Mouse (Mus musculus): ENCODE data around the gene Myrfl.

Gene Myrfl

DNA sequence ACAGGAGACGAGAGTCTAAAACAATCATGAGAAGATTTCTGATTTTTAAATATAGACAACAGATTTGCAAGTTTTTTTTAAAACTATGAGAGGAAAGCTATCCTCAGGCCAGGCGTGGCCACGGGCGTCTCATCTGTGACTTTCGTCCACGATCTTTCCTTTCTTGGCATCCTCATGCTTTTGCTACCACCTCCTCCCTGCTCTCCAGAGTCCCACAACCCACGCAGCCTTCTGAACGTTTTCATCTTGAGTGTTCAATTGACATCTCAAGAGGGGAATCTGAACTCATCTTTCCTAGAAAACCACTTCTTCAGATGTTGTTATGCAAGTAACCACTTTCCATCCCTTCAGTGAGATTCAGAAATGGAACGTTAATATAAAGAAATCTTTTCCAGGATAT is 83.6 kb downstream of the Myrfl start:
- no peak for DNase-seq

DNA sequence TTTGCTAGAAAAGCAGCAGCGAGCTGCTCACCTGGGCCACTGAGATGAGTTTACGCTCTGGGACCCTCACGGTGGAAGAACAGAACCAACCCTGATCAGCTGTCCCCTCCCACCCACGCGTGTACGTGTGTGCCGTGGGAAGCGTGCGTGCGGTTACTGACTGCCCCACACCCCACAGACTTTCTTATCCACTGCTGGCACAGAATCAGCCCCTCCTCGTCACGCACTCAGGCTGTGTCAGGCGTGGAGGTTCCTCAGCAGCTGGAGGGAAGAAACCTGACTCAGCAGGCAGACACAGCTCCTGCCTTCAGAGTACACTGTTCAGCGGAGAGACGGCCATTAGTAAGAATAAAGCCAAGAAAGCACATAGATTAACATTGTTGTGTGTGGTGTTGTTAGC is 86.0 kb downstream of the Myrfl start:
- DNase-seq = no peak

DNA sequence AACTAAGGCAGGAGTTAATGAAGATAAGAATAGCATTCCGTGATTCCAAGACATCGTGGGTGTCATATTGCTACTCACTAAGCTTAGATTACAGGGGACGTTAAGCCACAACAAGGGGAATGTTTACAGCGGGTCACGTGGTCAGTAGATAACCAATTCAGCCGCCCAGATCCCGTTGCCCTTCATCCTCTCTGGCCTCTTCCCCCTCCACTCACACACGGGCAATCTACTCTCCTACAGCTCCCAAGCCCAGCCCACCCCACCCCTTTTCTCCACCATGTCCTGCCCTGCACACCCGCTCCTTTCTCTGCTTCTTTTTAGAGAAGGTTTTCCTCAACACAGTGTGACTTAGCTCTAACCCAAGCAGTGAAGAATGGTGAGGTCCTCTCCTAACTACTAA is 87.3 kb downstream of the Myrfl start:
- no peak for DNase-seq

DNA sequence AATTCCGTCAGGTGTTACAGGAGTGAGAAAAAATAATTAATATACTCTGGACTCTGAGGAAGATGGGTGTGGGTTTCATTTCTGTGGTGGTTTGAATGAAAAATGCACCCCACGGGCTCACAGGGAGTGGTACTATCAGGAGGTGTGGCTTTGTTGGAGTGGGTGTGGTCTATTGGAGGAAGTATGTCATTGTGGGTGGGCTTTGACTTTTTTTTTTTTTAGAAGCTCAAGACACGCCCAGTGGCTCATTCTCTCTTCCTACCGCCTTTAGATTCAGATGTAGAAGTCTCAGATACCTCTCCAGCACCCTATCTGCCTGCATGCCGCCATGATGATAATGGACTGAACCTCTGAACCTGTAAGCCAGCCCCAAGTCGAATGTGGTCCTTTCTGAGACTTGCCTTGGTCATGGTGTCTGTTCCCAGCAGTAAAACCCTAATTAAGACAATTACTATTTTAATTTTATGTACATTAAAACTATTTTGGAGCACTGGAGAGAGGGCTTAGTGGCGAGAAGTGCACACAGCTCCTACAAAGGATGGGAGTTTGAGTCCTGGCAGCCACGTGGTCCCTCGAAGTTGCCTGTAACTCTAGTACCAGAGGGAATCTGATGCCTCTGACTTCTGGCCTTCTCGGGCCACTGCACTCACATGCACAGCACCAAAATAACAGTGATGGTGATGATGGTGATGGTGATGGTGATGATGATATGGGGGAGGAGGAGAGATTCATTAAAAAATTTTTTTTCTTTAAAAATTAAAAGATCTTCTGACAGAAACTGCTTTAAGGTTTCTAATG is 88.0 kb downstream of the Myrfl start:
- DNase-seq = no peak

DNA sequence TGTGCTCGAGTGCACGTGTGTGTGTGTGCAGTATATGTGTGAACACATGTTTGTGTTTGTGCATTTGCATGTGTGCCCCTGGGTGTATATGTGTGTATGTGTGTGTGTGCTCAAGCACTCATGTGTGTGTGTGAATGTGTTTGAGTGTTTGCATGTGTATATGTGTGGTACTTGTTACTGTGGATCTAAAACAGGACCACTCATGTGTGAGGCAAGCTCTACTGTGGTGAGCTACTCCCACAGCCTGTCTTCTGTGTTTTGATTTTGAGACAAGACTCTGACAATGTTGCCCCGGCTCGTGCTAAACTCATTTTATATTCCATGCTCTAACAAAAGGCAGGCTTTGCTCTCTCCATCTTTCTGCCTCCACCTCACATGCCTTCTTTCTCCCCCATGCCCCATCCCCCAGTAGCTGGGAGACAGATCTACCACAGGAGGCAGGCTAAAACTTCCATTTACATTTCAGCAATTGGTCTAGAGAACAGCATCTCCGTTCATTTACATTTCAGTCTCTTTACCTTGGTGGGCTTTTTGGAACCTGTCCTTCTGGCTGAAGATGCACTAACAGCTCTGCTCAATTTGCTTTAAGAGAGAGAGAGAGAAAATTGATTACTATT is 94.4 kb downstream of the Myrfl start:
- no peak for DNase-seq

DNA sequence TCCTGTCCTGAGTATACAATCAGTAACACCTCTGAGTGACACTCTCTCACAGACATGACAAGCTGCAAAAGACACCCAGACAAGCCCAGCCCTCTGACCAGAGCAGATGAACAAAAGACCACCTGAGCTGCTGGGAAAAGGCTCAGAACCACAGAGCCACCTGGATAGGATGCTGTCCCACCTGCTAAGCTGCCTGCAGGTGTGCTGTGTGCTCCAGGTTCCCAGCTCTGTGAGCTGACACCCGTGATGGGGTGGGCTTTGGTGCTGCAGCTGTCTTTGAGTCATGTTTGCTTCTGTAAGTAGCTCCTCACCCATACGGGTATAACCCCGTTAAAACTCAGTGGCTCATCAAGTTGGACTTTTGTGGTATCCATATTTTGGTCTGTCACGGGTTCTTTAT is 95.4 kb downstream of the Myrfl start:
- DNase-seq = peak; percentile 50

DNA sequence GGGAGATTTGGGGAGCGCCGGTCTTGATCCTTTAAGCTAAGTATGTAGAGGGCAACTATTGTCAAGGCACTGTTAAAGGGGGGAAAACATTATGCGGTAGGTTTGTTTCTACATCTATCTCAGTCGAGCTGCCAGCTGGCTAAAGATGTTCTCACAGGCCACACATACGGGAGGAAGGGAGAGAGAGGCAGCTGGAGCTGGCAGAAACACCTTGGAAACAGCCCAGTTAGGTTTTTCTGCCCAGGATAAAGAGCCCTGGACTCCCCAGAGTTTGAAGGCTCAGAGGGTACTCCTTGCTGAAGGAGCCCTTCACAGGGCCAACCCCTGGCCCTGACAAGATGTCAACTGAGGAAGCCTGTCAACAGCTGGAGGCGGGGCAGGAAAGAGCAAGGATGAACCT is 100.7 kb downstream of the Myrfl start:
- DNase-seq = no peak

DNA sequence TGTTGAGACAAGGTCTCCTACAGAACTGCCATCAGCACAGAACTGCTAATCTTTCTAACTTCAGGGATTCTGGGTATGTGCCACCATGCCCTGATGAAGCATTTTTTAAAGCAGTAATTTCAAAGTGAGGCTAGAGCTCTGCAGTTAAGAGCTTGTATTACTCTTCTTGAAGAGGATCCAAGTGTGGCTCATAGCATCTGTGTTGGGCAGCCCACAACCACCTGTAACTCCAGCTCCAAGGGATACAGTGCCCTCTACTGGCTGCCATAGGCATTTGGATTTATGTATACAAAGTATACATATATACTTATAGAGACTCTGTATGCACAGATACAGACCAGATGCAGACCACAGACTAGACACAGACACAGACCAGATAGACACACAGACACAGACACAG is 107.6 kb downstream of the Myrfl start:
- peak; percentile 66 for DNase-seq

DNA sequence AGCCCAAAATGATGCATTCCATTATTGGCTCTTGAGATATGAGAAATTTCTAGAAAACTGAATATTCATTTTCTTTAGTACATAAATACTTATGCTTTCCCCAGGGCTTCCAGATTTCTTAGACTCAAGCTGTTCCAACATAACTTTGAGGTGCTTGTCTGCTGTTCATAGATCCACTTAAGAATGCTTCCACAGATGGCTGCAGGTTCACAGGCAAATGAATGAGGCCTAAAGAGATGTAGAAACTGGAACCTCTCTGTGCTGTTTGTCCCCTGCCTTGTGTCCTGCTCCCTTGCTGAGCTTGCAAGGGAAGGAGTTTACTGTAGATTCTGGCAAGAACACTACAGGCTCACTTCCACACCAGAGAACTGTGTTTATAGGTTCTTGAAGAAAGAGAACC is 108.3 kb downstream of the Myrfl start:
- DNase-seq = no peak

DNA sequence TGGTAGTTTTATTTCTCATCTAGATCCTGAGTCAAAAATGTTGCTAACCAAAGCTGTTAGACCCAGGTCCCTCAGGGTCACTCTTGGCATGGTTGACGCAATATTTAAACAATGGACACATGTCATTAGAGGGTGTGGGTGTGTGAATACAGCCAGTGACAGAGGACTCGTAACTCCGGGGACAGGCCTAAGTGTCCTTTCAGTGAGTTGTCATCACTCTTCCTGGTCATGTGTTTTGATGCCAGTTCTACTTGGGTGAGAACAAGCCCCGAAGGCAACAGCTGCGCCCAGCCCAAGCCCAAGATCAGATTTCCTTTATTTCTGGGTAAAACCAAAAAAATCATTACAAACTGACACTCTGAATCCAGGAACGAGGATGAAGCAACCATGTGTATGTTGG is 112.6 kb downstream of the Myrfl start:
- DNase-seq = no peak

DNA sequence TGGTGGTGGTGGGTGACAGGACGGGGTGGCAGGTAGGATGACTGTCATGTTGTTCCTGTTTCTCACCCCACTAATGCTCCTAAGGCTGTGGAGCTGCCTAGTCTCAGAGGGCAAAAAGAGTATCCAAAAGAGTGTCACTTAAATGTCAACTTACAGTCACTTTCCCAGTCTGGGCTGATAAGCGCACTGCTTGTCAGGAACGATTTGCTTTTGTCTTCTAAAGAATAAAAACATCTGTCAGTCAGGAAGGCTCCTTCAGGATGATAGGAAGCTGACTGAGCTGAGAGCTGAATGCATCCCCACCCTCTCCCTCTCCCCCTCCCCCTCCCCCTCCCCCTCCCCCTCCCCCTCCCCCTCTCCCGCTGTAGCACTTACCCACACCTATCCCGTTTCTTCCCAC is 113.7 kb downstream of the Myrfl start:
- no peak for DNase-seq

DNA sequence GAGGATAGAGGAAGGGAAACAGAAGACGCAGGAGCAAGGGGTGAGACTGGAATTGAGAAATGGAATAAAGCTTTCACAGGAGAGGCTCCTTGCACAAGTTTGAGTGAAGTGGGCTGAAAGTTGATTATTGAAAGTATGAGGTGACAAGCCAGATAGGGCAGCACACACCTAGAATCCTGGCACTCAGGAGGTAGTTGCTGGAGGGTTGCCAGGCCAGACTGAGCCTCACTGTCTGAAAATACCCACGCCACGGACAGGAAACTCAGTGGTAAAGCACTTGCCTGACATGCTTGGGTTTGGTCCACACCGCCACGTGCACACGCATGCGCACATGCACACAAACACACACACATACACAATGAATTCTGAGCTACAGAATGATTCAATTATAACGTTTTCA is 118.8 kb downstream of the Myrfl start:
- DNase-seq = no peak

DNA sequence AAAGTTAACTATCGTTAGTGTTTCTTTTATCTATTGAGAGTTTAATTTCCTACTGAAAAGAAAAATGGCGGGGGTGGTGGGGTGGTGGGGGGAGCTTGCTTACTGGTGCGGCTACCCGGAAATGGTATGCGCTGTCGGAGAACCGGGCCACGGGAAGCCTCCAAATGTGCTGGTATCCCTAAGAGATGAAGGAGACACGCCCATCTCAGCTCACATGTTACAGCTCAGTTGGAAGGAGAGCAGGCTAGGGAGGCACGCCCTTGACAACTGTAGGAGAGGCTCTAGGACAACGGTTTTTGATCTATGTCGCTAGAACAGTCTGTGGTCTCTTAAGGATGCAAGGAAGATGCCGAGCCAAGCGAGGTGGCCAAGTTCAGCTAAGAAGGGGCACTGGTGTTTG is 119.9 kb downstream of the Myrfl start:
- no peak for DNase-seq

DNA sequence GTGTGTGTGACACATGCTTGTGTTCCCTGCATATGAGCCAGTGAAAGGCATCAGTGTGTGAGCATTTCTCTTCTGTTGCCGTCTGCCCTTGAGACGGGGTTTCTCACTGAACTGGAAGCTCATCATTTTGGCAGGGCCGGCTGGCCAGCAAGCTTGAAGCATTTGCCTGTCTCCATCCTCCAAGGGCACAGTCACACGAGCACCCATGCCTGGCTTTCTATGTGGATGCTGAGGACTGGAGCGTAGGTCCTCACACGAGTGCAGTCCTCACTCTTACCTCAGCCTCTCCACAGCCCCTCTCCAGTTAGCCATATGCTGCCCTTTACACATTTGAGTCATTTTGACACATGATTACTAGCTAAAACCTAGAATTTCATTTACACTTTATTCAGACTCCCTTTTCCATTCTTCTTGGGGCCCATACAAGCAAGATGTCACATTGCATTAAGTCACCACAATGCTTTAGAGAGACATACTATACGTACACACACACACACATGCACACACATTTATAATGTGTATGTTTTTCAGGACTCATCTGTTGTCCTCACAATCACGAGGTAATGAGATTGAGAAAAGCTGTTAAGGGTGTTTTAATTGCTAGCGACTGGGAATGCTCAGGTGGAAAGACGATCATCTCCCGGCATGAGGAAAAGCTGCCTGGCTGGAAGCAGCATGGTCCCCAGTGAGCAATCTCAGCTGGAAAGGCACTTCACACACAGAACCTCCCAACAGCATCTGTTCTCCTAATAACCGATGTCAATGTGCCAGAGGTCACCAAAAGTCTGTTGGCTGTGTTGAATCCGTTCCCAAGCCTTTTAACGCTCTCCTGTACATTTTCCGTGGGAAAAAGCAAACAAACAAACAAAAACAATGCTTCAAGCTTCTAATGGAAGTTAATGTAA is 122.6 kb downstream of the Myrfl start:
- DNase-seq = no peak

DNA sequence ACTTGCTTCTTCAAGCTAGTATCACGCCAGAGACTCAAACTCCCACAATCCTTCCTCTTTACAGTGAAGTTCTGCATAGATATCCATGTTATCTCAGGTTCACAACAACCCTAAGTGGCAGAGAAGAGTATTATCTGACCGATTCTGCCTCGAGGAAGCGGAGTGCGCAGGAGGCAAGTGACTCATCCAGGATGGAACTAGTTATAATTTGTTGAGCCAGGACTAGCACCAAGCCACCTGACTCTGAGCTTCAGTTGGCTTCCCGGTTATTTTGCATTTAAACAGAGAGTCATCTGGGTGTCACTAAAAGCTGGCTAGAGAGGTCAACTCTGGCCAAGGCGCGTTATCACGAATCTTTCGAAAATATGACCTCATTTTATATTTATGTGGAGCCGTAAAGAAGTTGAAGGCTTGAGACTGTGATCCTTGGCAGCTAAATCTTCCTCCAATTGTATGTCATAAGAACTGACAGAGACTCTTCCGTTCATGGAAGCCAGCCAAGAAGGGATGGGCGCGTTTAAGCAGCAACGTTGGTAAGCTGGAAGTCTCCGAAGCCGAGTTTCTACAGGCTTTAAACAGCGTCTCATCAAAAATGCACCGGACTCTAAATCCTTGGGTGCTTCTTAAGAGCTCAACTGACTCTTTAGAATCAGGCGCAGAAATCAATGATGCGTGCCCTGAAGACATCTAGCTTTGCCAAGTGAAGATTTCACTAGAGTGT is 125.3 kb downstream of the Myrfl start:
- DNase-seq = no peak

DNA sequence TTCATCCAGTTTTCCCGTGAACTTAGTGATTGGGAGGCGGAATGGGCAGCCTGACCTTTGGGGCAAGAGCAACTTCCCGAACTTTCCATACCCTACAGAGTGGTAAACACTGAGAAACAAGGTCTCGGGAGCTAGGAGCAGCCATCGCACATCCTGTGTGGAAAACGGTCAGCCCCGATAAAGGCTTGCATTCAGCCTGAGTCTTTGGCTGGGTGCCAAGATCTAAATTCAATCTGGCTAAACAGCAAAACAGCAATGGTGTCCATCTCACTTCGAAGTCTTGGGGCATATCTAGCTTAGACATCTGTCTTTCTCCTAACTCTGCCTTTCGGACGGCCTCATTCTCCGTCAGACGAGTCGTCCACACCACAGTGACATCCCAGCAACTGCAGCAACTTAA is 128.1 kb downstream of the Myrfl start:
- DNase-seq = no peak

DNA sequence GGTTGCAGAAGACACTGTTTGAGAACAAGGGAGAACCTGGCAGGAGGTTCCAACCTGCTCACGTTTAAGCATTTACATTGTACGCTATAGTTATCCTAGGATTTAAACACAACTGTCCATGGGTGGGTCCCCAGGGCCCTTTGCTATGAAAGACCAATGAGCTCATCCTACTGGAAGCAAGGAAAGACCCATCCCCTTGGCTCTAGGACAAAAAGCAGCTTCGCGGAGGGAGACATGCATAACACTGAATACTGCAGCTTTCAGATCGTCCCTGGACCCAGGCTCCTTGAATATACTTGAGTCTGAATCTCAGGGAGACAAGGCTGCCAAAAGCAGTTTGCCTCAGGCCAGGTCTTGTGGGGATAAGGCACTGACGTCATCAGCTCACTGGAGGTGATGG is 130.2 kb downstream of the Myrfl start:
- DNase-seq = no peak

DNA sequence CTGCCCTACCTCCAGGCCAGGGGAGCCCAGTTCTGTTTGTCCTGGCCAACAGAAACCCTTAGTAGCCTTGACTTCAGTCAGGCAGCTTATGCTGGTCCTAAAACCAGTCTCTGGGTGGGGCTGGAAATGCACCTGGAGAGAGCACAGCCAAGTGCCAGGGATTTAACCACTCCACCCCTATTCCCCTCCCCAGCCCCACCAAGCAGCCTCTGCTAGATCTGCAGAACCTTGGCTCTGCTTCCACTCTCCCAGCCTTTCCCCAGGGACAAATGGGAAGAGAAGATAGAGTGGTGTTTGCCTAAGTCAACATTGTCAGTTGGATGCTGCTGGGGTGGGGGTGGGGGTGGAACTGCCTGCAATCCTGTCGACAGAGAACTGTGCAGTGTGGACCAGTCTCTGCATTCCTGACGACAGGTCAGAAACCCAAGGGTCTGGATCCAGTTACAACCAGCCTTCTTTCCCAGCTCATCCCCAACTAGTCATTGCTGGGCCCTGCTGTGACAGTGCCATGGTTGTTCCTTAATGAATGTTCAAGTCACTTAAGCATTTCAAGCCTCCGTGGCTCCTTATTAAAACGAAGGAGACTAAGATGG is 135.1 kb downstream of the Myrfl start:
- DNase-seq = no peak

DNA sequence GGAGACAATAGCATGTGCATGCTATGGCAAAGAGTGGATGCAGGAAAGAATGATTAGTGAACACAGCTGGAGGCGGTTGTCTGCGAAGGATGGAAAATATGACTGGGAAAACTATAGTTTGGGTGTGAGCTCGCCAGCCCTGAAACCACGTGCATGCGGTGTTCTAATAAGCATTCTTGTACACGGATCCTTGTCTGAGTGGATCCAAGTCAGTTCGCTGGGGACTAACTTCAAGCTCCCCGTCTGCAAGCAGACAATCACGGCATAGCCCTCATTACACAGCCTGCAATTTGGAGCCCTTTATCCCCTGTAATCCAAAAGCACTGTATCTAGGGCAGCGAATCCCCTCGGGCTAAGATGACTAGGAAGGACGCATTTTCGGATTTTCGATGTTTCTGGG is 136.2 kb downstream of the Myrfl start:
- DNase-seq = no peak

DNA sequence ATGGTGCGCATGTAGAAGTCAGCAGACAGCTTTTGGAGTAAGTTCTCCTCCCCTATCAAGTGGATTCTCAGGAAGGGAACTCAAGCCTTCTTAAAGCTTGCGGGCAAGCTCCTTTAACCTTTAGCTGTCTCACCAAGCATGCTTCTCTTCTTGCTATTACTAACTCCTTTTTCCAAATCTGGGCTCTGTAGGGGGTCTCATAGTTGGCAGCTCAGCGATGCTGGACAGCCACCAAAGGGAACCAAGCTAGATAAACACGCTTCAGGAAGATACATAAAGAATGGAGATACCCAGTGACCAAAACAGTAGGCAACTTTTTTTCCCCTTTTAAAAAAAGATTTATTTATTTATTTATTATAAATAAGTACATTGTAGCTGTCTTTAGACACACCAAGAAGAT is 136.9 kb downstream of the Myrfl start:
- DNase-seq = no peak

DNA sequence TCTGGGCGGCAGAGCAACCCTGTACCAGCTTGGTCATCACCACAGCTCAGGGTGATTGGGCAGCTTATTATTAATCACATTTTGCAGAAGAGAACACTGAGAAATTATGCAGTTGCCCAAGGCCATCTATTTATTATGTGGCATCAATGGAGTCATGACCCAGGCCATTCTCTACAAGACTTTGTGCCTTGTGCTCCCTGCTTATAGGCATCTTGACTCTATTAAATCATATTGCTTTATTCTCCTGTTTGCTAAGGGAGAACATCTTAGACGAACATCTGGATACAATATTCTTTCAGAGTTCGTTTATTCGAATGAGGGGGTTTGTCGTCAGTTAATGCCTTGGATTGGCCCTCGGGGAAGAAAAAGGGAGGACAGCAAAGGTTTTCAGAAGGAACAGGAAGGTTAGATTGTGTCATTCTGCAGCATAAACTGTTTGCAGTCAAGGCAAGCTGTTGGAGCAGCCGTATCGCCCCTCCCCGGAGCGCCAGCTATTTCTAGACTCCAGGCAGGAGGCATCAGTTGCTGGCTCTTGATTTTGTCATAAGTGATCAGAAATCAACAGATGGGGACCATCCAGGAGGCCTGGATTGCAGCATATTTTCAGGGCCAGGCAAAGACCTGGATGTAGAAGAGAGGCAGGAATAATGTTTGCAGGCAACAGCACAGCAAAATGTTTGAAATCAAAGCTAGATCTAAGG is 140.7 kb downstream of the Myrfl start:
- DNase-seq = no peak

DNA sequence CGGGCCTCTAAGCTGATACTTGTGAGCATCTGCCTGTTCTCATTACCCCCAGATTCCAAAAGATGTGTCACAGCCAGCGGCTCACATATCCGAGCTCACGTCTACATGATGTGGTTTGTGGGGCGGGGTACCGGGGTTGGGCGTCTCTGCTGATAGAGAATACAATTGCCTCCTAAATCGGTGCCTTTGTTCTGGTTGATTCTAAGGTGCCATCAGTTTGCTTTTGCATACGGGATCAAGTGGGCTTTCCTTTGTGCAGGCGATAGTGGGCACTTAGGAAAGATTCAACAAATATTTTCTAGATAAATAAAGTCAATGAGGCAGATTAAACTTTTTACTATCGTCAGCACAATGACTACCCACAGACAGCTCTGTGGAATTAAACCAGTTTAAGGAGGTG is 141.8 kb downstream of the Myrfl start:
- no peak for DNase-seq

Data from thymus, postnatal 4 days (tissue).